ENCODE assay signal across 15 mouse cellular contexts in the genomic region with DNA sequence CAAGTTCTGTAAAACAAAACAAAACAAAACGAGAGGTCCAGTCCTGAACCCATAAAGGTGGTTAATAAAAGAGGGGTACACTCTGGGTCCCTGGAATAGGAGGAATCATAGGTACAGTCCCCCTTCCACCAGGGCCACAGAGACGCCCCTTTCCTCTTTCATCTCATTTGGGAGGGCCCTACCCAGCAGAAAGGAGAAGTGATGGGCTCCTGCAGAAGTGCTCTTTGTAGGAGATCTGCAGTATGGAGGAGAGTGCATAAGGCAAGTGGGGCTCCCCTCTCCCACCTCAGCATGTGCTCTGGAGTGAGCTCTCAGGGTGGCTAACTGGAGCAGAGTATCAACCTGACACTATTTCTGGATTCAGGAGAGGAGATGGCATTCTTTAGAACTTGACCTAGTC.
"Had no signal": no experiment of that assay in that cellular context is flagged by ENCODE, and none has a peak within 500 bp of the region (broad histone marks: within the 10 kb centered on the region; RNA-seq: fewer than 3 reads in every experiment).

No protein-coding gene starts in this region.

- H3K4me2 ChIP-seq: neural tube, embryonic 15.5 days; stomach, embryonic 15.5 days had no signal

- H3K4me3 ChIP-seq: neural tube, embryonic 15.5 days; stomach, embryonic 15.5 days had no signal

- H3K4me1 ChIP-seq: neural tube, embryonic 15.5 days; stomach, embryonic 15.5 days had no signal

- H3K27me3 ChIP-seq: neural tube, embryonic 15.5 days; stomach, embryonic 15.5 days had no signal

- H3K9ac ChIP-seq: neural tube, embryonic 15.5 days; stomach, embryonic 15.5 days had no signal

- DNase-seq: retina, postnatal 1 day; right cerebral cortex, adult 18-20 months; right cerebral cortex, postnatal 14 days; right cerebral cortex, postnatal 25 days; right cerebral cortex, postnatal 4 days; spleen, adult 18-20 months; thymus, adult 18-20 months; thymus, adult 2 months; thymus, postnatal 14 days; thymus, postnatal 25 days; thymus, postnatal 36 days; thymus, postnatal 4 days had no signal

- H3K27ac ChIP-seq: neural tube, embryonic 15.5 days; stomach, embryonic 15.5 days; stomach, postnatal 0 days had no signal

- H3K36me3 ChIP-seq: neural tube, embryonic 15.5 days; stomach, embryonic 15.5 days had no signal

- H3K9me3 ChIP-seq: neural tube, embryonic 15.5 days; stomach, embryonic 15.5 days had no signal
